Mouse (Mus musculus) embryonic facial prominence, embryonic 15.5 days (tissue): Measurements from ENCODE around the gene Anapc7. TPM values are rescaled to one million over a fixed set of nuclear protein-coding genes. Genes with fewer than 3 reads are reported as not detected.
"Not testable (repeated sequence)": the region's sequence is repeated elsewhere in the genome, so short reads cannot be mapped to it uniquely, and the experiment has no call there.

Experiments used
- ATAC-seq: fragments of 200-750 bp; cut with Nextera tagmentation; 2 replicates; pipeline ENCODE4 v1.8.0; 2017; ENCODE audit warnings: low read depth, moderate TSS enrichment; ENCODE audit not compliant: insufficient number of reproducible peaks, low FRiP score, low TSS enrichment
- H3K27ac ChIP-seq: fragments of 300-500 bp; sonication (generic); replicated peaks from 2 replicates; pipeline ENCODE4 v1.5.1; 2015; ENCODE audit warnings: mild to moderate bottlenecking, inconsistent platforms
- H3K27me3 ChIP-seq: fragments of 300-500 bp; sonication (generic); 2 replicates; pipeline ENCODE4 v1.6.1; 2015; ENCODE audit warnings: inconsistent platforms
- H3K36me3 ChIP-seq: fragments of 300-500 bp; sonication (generic); 2 replicates; pipeline ENCODE4 v1.6.1; 2015; ENCODE audit warnings: mild to moderate bottlenecking, inconsistent platforms
- H3K4me1 ChIP-seq: fragments of 300-500 bp; sonication (generic); 2 replicates; pipeline ENCODE4 v1.6.1; 2015; ENCODE audit warnings: inconsistent platforms
- H3K4me2 ChIP-seq: fragments of 300-500 bp; sonication (generic); replicated peaks from 2 replicates; pipeline ENCODE4 v1.6.1; 2015; ENCODE audit warnings: mild to moderate bottlenecking, inconsistent platforms
- H3K4me3 ChIP-seq: fragments of 300-500 bp; sonication (generic); replicated peaks from 2 replicates; pipeline ENCODE4 v1.5.1; 2015; ENCODE audit warnings: mild to moderate bottlenecking, inconsistent platforms
- H3K9ac ChIP-seq: fragments of 300-500 bp; sonication (generic); 2 replicates; pipeline ENCODE4 v1.6.1; 2015; ENCODE audit warnings: inconsistent platforms
- H3K9me3 ChIP-seq: fragments of 300-500 bp; sonication (generic); replicated peaks from 2 replicates; pipeline ENCODE4 v1.6.1; 2016; ENCODE audit warnings: inconsistent platforms
- WGBS: fragments of 180-500 bp; shearing (Covaris S2); methylation state at CpG from one replicate; pipeline ENCODE4 v1.1.7; 2015; 5-methylcytosine and 5-hydroxymethylcytosine counted together
- polyA plus RNA-seq: library from polyadenylated mRNA; unstranded; fragments of >200 nt; fragmentation: Nextera tagmentation; extraction: Ambion mirVana; gene quantifications from 2 replicates; pipeline ENCODE4 v1.2.1, GENCODE M21; 2015

Anapc7 gene
- polyA plus RNA-seq, 1 experiment from 2014 or later: 42.4 TPM

DNA sequence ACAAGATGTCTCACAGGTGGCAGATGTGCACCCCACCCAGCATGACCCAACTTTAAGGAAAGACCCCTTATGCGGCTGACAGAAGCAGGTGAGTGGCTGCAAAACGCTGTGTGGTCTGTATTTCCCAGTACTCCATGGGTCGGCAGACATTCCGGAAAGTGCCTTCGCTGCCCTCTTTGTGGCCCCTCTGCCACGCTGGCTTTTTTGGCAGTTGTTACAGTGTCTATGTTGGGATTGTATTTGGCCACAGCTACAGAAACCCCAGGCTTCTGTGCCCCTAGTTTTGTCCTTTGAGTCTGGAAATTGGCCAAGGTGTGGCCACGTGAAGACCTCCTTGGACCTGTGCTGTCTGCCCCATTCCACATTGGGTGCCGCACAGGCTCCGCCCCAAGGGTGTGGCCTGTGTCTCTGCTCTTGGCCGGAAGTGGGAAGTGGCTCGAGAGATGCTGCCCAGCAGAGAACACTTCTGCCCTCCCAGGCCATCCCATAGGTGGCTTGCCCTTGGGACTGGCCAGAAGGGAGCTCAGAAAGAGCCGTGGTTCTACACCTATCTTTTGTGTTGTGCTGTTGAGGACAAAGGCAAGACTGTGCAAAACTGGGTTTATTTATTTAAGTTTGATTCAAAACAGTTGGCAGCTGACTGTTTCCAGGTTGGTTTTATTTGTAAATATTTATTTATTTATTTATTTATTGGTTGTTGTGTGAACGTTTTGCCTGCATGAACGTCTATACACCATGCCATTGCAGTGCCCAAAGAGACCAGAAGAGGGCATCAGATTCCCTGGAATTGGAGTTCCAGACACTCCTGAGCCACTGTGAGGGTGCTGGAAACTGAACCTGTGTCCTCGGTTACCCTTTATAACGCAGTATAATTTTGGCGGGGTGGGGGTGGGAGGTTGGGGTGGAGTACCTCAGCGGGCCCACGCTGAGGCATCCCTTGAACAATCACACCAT, 11.5 kb upstream of the Anapc7 start:
- no peak for ATAC-seq
- 86% methylated on average over 19 of the region's 19 CpGs for WGBS
- peaks cover 39% of the 10 kb centered on the region for H3K36me3 ChIP-seq
- H3K27me3 ChIP-seq: no peaks in the 10 kb centered on the region
- no peak overlapping the region for H3K4me2 ChIP-seq
- no peak overlapping the region for H3K9ac ChIP-seq
- no peaks in the 10 kb centered on the region for H3K9me3 ChIP-seq
- peaks cover 2% of the 10 kb centered on the region; the same call in 1 of the 2 replicates for H3K4me1 ChIP-seq
- no peak overlapping the region for H3K4me3 ChIP-seq
- no peak overlapping the region for H3K27ac ChIP-seq

- no peaks in the 10 kb centered on the region for H3K27me3 ChIP-seq
- H3K36me3 ChIP-seq: peaks cover 20% of the 10 kb centered on the region
- no peak overlapping the region for H3K9ac ChIP-seq
- peaks cover 2% of the 10 kb centered on the region; the same call in 1 of the 2 replicates for H3K4me1 ChIP-seq
- no peak overlapping the region for H3K4me2 ChIP-seq
- WGBS: 68% methylated on average over 5 of the region's 5 CpGs
- no peak overlapping the region for H3K27ac ChIP-seq
- ATAC-seq: no peak
- H3K4me3 ChIP-seq: no peak overlapping the region
- H3K9me3 ChIP-seq: no peaks in the 10 kb centered on the region
Observed at GRCm38 (mm10) chr5:122411892-122412291, 9.6 kb upstream of the Anapc7 start.

- H3K4me3 ChIP-seq: no peak overlapping the region
- peaks cover 13% of the 10 kb centered on the region; the same call in 1 of the 2 replicates for H3K36me3 ChIP-seq
- no peaks in the 10 kb centered on the region for H3K27me3 ChIP-seq
- H3K9me3 ChIP-seq: no peaks in the 10 kb centered on the region
- no peak for ATAC-seq
- no peak overlapping the region for H3K4me2 ChIP-seq
- peaks cover 2% of the 10 kb centered on the region; the same call in 1 of the 2 replicates for H3K4me1 ChIP-seq
- 0 out of 2 replicates have a peak overlapping the region, but pooled peaks have one; percentile 29 for H3K27ac ChIP-seq
- H3K9ac ChIP-seq: no peak overlapping the region
- WGBS: 45% methylated on average over 6 of the region's 6 CpGs
Observed at GRCm38 (mm10) chr5:122412826-122413225, 8.7 kb upstream of the Anapc7 start.

DNA sequence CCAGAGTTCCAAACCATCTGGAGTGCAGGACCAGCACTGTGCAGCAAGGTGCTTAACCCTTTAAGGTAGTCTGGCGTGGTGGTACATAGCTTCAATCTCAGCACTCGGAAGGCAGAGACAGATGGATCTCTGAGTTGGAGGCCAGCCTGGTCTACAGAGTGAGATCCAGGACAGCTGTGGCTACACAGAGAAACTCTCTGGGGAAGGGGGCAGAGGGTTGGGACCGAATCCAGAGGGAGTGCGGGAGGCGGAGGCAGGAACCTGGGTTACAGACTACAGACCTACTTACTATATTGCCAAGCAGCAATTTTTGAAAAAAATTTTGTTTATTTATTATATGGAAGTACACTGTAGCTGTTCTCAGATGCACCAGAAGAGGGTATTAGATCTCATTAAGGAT, 7.1 kb upstream of the Anapc7 start:
- Histone ChIP-seq H3K27me3 (no peaks in the 10 kb centered on the region), H3K9me3 (no peaks in the 10 kb centered on the region), H3K4me1 (peaks cover 2% of the 10 kb centered on the region; the same call in 1 of the 2 replicates), H3K36me3 (peaks cover 13% of the 10 kb centered on the region; the same call in 1 of the 2 replicates), H3K27ac (no peak overlapping the region), H3K4me3 (no peak overlapping the region), H3K9ac (no peak overlapping the region), H3K4me2 (no peak overlapping the region)
- no peak for ATAC-seq
- 90% methylated on average over 5 of the region's 5 CpGs for WGBS

DNA sequence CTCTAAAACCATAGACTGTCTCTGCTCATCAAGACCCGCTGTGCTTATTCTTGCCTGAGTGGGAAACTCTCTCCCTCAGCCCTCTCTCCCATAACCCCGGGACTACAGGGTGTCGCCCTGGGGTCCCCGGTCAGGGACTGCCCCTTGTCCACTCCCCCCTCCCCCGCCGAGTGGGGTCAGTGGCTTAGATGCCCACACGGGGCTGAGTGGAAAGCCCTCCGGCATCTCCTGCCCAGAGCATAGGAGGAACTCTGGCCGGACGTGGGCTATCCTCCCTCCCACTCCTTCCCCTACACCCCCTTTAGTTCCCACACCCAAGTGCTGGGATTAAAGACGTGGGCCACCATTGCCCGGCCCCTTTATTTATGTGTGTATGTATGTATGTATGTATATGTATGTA, 6.0 kb upstream of the Anapc7 start:
- Histone ChIP-seq H3K9ac (no peak overlapping the region), H3K4me3 (no peak overlapping the region), H3K4me2 (no peak overlapping the region), H3K27me3 (no peaks in the 10 kb centered on the region), H3K9me3 (no peaks in the 10 kb centered on the region), H3K36me3 (peaks cover 4% of the 10 kb centered on the region; the same call in 1 of the 2 replicates), H3K4me1 (peaks cover 2% of the 10 kb centered on the region; the same call in 1 of the 2 replicates), H3K27ac (no peak overlapping the region)
- WGBS: 81% methylated on average over 12 of the region's 12 CpGs
- ATAC-seq: peak; percentile 65; the same call in 1 of the 2 replicates

DNA sequence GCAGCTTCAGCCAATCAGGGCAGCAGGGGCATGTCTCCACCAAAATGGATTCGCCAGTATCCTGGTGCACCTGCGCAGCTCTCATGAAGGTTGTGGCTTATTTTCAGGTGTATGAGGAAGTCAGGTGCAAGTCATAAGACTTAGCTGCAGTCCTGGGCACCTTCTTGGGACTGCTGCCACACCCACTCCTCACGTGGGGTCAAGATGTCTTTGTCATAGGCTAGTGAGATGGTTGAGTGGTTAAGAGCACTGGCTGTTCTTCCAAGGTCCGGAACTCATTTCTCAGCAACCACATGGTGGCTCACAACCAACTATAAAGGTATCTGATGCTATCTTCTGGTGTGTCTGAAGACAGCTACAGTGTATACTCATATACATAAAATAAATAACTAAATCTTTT, 817 bp upstream of the Anapc7 start:
- not testable (repeated sequence) for H3K27me3 ChIP-seq, H3K9me3 ChIP-seq, H3K27ac ChIP-seq, H3K9ac ChIP-seq, H3K4me2 ChIP-seq, H3K36me3 ChIP-seq, ATAC-seq, H3K4me3 ChIP-seq
- H3K4me1 ChIP-seq: peaks cover 22% of the 10 kb centered on the region
- WGBS: 71% methylated on average over 4 of the region's 4 CpGs

- H3K4me2 ChIP-seq: peak overlapping the region; percentile 83
- no peaks in the 10 kb centered on the region for H3K9me3 ChIP-seq
- no peaks in the 10 kb centered on the region for H3K27me3 ChIP-seq
- peak overlapping the region; percentile 91 for H3K9ac ChIP-seq
- ATAC-seq: peak; percentile 88
- under 1% methylated on average over 73 of the region's 73 CpGs for WGBS
- H3K4me1 ChIP-seq: peaks cover 22% of the 10 kb centered on the region
- H3K27ac ChIP-seq: peak overlapping the region; percentile 92
- peak overlapping the region; percentile 96 for H3K4me3 ChIP-seq
- 0 out of 2 replicates have a peak, but pooled peaks cover 6% of the 10 kb centered on the region for H3K36me3 ChIP-seq
Observed at GRCm38 (mm10) chr5:122422071-122422964, 825 bp downstream of the Anapc7 start.

GRCm38 (mm10) chr5:122423083-122423482, 1.6 kb downstream of the Anapc7 start:
- H3K27ac ChIP-seq: 0 out of 2 replicates have a peak overlapping the region, but pooled peaks have one; percentile 92
- no peaks in the 10 kb centered on the region for H3K9me3 ChIP-seq
- H3K4me2 ChIP-seq: peak overlapping the region; percentile 83
- 24% methylated on average over 15 of the region's 15 CpGs for WGBS
- H3K4me1 ChIP-seq: peaks cover 22% of the 10 kb centered on the region
- no peak for ATAC-seq
- H3K4me3 ChIP-seq: peak overlapping the region; percentile 96
- no peaks in the 10 kb centered on the region for H3K27me3 ChIP-seq
- H3K36me3 ChIP-seq: peaks cover 13% of the 10 kb centered on the region
- H3K9ac ChIP-seq: peak overlapping the region; percentile 91

DNA sequence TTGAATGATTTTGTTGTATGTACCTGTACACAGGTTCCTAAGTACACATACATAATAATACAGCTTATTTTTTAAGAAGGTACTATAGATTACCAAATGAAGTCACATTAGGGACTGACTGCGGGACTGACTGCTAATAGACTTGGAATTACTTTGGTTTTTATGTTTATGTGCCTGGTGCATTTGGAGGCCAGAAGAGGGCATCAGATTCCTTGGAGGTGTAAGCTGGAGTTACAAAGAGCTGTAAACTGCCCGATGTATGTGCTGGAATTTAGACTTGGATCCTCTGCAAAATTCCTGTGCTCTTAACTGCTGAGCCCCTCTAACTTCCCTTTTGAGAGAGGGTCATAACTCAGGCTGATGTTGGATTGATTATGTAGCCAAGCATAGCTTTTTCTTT, 4.1 kb downstream of the Anapc7 start:
- no peaks in the 10 kb centered on the region for H3K27me3 ChIP-seq
- no peak overlapping the region for H3K4me3 ChIP-seq
- no peak overlapping the region for H3K27ac ChIP-seq
- ATAC-seq: no peak
- H3K36me3 ChIP-seq: peaks cover 37% of the 10 kb centered on the region
- H3K9me3 ChIP-seq: no peaks in the 10 kb centered on the region
- 87% methylated on average over 2 of the region's 2 CpGs for WGBS
- no peak overlapping the region for H3K4me2 ChIP-seq
- H3K9ac ChIP-seq: no peak overlapping the region
- H3K4me1 ChIP-seq: peaks cover 22% of the 10 kb centered on the region

DNA sequence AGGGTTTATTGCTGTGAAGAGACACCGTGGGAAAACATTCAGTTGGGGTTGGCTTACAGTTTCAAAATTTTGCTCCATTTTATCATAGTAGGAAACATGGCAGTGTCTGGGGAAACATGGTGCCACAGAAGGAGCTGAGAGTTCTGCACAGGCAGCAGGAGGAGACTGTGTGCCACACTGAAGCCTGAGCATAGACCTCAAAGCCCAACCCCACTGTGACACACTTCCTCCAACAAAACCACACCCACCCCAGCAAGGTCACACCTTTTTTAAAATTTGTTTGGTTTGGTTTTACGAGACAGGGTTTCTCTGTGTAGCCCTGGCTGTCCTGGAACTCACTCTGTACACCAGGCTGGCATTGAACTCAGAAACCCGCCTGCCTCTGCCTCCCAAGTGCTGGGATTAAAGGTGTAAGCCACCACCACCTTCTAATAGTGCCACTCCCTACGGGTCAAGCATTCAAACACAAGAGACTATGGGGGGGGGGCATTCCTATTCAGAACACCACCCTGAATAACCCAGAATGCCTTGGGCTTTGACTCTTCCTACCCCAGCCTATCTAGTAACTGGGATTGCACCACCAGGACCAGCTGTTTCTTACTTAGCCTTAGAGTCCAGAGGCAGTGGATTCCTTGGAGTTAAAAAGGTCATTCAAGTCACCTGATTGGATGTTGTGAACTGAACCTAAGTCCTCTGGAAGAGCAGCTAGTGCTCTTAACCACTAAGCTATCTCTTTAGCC, 8.7 kb downstream of the Anapc7 start:
- ATAC-seq: no peak
- Histone ChIP-seq H3K27ac (no peak overlapping the region), H3K9me3 (no peaks in the 10 kb centered on the region), H3K4me1 (no peaks in the 10 kb centered on the region), H3K4me2 (no peak overlapping the region), H3K27me3 (no peaks in the 10 kb centered on the region), H3K9ac (no peak overlapping the region), H3K36me3 (peaks cover 81% of the 10 kb centered on the region), H3K4me3 (no peak overlapping the region)
- WGBS: 92% methylated on average over 4 of the region's 4 CpGs
